ENCODE assay signal across 7 mouse cellular contexts in the genomic region with DNA sequence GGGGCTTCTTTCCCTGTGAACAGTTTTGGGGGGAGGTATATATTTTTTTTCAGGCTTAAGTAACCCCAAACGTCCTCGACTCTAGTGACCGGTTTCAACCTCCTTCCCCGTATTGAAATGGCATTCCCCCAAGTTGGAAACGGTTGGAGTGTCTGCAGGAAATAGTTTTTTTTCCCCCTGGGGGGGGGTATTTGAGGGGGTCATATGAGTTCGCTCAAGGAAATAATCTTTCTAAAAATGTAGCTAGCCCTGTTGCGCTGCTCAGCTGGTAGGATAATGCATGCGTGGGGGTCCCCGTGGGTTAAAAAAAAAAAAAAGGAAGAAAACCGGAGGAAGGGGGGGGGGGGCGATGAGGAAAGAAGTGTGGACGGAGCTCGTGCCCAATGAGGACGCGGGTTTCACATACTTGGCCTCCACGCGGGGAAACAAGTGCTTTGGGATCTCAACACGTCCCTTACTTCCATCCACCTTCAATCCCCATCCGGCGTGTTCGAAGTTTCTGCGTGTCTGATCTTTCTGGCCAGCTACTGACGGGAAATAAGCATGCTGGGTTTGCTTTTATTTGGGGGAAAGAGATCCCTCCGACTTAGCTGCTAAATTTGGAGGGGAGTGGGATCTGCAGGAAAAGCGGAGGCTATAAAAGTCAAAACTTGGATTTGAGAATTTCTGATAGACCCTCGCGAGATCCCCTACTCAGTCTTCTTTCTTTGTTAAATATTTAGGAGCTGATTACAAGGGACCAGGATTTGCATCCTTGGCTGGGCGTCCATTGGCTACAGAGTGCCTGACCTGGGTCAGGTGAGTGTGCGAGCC. TPM values are rescaled to one million over a fixed set of nuclear protein-coding genes. Genes with fewer than 3 reads are reported as not detected.
DNase-seq lines count a peak whose midpoint lies in the region; ATAC-seq and TF ChIP-seq lines count a peak whose summit lies in the region.

No protein-coding gene starts in this region.

- TF ChIP-seq CTCF in E14TG2a.4 (conservative IDR thresholded peaks at IDR 0.05; ENCODE audit: low read length): no peak
- no peak for TF ChIP-seq CTCF in lung, embryonic 14.5 days (IDR thresholded peaks at IDR 0.05; ENCODE audit: low read depth)

- no peaks in the 10 kb centered on the region for H3K9me3 ChIP-seq in E14TG2a.4 (ENCODE audit: low read length)
- no peaks in the 10 kb centered on the region for H3K9me3 ChIP-seq in embryonic facial prominence, embryonic 12.5 days
- no peaks in the 10 kb centered on the region for H3K9me3 ChIP-seq in hindbrain, embryonic 11.5 days (ENCODE audit: control insufficient read depth, low read length)
- H3K9me3 ChIP-seq in lung, embryonic 14.5 days (ENCODE audit: low read depth, low read length): no peaks in the 10 kb centered on the region

- peaks cover 8% of the 10 kb centered on the region; the same call in 1 of the 2 replicates for H3K27me3 ChIP-seq in E14TG2a.4 (ENCODE audit: insufficient read depth, low read length)
- H3K27me3 ChIP-seq in embryonic facial prominence, embryonic 12.5 days: no peaks in the 10 kb centered on the region
- H3K27me3 ChIP-seq in hindbrain, embryonic 11.5 days (ENCODE audit: control insufficient read depth, insufficient read depth, low read length): no peaks in the 10 kb centered on the region
- H3K27me3 ChIP-seq in lung, embryonic 14.5 days (ENCODE audit: insufficient read depth, low read length): no peaks in the 10 kb centered on the region

- WGBS in embryonic facial prominence, embryonic 12.5 days: under 1% methylated on average over 24 of the region's 29 CpGs
- under 1% methylated on average over 28 of the region's 29 CpGs for WGBS in hindbrain, embryonic 11.5 days
- WGBS in lung, embryonic 14.5 days: under 1% methylated on average over 29 of the region's 29 CpGs

- DNase-seq in 416B (ENCODE audit: low read depth): peak; percentile 42
- DNase-seq in hindbrain, embryonic 11.5 days (ENCODE audit: low spot score): peak; percentile 46
- DNase-seq in lung, embryonic 14.5 days: peak; percentile 65
- peak; percentile 54 for DNase-seq in retina, postnatal 1 day
- DNase-seq in yolk sac, embryonic 10.5 days (ENCODE audit: low spot score): no peak

- peak overlapping the region; percentile 94 for H3K4me3 ChIP-seq in E14TG2a.4 (replicated peaks; ENCODE audit: low read length)
- H3K4me3 ChIP-seq in embryonic facial prominence, embryonic 12.5 days: peak overlapping the region; percentile 59
- H3K4me3 ChIP-seq in hindbrain, embryonic 11.5 days (ENCODE audit: low read depth, low read length): peak overlapping the region; percentile 70
- H3K4me3 ChIP-seq in lung, embryonic 14.5 days (ENCODE audit: low read depth, low read length): peak overlapping the region; percentile 72

- 0 out of 2 replicates have a peak overlapping the region, but pooled peaks have one; percentile 42 for H3K27ac ChIP-seq in embryonic facial prominence, embryonic 12.5 days
- H3K27ac ChIP-seq in hindbrain, embryonic 11.5 days (ENCODE audit: low read depth, low read length): no peak overlapping the region
- H3K27ac ChIP-seq in lung, embryonic 14.5 days (ENCODE audit: low read depth): peak overlapping the region; percentile 33; the same call in 1 of the 2 replicates

- H3K36me3 ChIP-seq in E14TG2a.4 (ENCODE audit: insufficient read depth, low read length): peaks cover 19% of the 10 kb centered on the region
- H3K36me3 ChIP-seq in embryonic facial prominence, embryonic 12.5 days: no peaks in the 10 kb centered on the region
- no peaks in the 10 kb centered on the region for H3K36me3 ChIP-seq in hindbrain, embryonic 11.5 days (ENCODE audit: control insufficient read depth, insufficient read depth, low read length)
- no peaks in the 10 kb centered on the region for H3K36me3 ChIP-seq in lung, embryonic 14.5 days (ENCODE audit: insufficient read depth)

- peak overlapping the region; percentile 59 for H3K9ac ChIP-seq in embryonic facial prominence, embryonic 12.5 days
- peak overlapping the region; percentile 59 for H3K9ac ChIP-seq in hindbrain, embryonic 11.5 days (ENCODE audit: low read depth, low read length)
- peak overlapping the region; percentile 60 for H3K9ac ChIP-seq in lung, embryonic 14.5 days

- no peak for ATAC-seq in embryonic facial prominence, embryonic 12.5 days (ENCODE audit: insufficient number of reproducible peaks, insufficient read depth, low FRiP score, low TSS enrichment)
- ATAC-seq in hindbrain, embryonic 11.5 days (ENCODE audit: low FRiP score): peak; percentile 6; the same call in 1 of the 2 replicates
- ATAC-seq in lung, embryonic 14.5 days (ENCODE audit: insufficient read depth): no peak

- H3K4me2 ChIP-seq in embryonic facial prominence, embryonic 12.5 days (replicated peaks): peak overlapping the region; percentile 76
- peak overlapping the region; percentile 77 for H3K4me2 ChIP-seq in hindbrain, embryonic 11.5 days (replicated peaks; ENCODE audit: low read depth, low read length)
- peak overlapping the region; percentile 75 for H3K4me2 ChIP-seq in lung, embryonic 14.5 days

- peaks cover 41% of the 10 kb centered on the region for H3K4me1 ChIP-seq in E14TG2a.4 (replicated peaks; ENCODE audit: low read depth, low read length)
- peaks cover 26% of the 10 kb centered on the region for H3K4me1 ChIP-seq in embryonic facial prominence, embryonic 12.5 days
- H3K4me1 ChIP-seq in hindbrain, embryonic 11.5 days (replicated peaks; ENCODE audit: control insufficient read depth, insufficient read depth, low read length): no peaks in the 10 kb centered on the region
- H3K4me1 ChIP-seq in lung, embryonic 14.5 days (ENCODE audit: insufficient read depth): peaks cover 14% of the 10 kb centered on the region; the same call in 1 of the 2 replicates

RNA-seq across cellular contexts. Expression of a gene that starts 0.8 kb away (rescaled TPM):
- polyA plus RNA-seq in embryonic facial prominence, embryonic 12.5 days (2016; fragmentation: Nextera tagmentation; extraction: Ambion mirVana): 11.9 and 12.5 TPM in 2 replicates
- 4.8 and 9.6 TPM in 2 replicates for polyA plus RNA-seq in hindbrain, embryonic 11.5 days (2014; fragmentation: Nextera tagmentation; extraction: Ambion mirVana)
- polyA plus RNA-seq in lung, embryonic 14.5 days (2014; fragmentation: Nextera tagmentation; extraction: Ambion mirVana): 15.7 and 17.0 TPM in 2 replicates

RNA-seq across cellular contexts. Expression of a gene that starts 28.3 kb away (rescaled TPM):
- polyA plus RNA-seq in embryonic facial prominence, embryonic 12.5 days (2016; fragmentation: Nextera tagmentation; extraction: Ambion mirVana): 22.3 and 22.7 TPM in 2 replicates
- 13.3 and 14.6 TPM in 2 replicates for polyA plus RNA-seq in hindbrain, embryonic 11.5 days (2014; fragmentation: Nextera tagmentation; extraction: Ambion mirVana)
- 28.0 and 28.4 TPM in 2 replicates for polyA plus RNA-seq in lung, embryonic 14.5 days (2014; fragmentation: Nextera tagmentation; extraction: Ambion mirVana)
